Mouse (Mus musculus) neural tube, embryonic 11.5 days (tissue): ENCODE data around the gene Sema4d. TPM values are rescaled to one million over a fixed set of nuclear protein-coding genes. Genes with fewer than 3 reads are reported as not detected.
"Not testable (repeated sequence)": the region's sequence is repeated elsewhere in the genome, so short reads cannot be mapped to it uniquely, and the experiment has no call there.

Source experiments
- ATAC-seq: fragments of 200-750 bp; cut with Nextera tagmentation; 2 replicates; pipeline ENCODE4 v1.8.0; 2017; ENCODE audit warnings: moderate number of reproducible peaks, mild to moderate bottlenecking, moderate TSS enrichment, moderate library complexity; ENCODE audit not compliant: insufficient read depth, low FRiP score, low TSS enrichment
- DNase-seq: peaks from one replicate; pipeline ENCODE4 v3.0.0-alpha.2; 2015; ENCODE audit warnings: low spot score
- H3K27ac ChIP-seq: fragments of 300-500 bp; sonication (generic); 2 replicates; pipeline ENCODE4 v1.5.1; 2014; ENCODE audit warnings: low read depth, mild to moderate bottlenecking, low read length
- H3K27me3 ChIP-seq: fragments of 300-500 bp; sonication (generic); 2 replicates; pipeline ENCODE4 v1.6.1; 2014; ENCODE audit warnings: mild to moderate bottlenecking, low read length, mixed read lengths; ENCODE audit not compliant: control insufficient read depth, insufficient read depth
- H3K36me3 ChIP-seq: fragments of 300-500 bp; sonication (generic); 2 replicates; pipeline ENCODE4 v1.6.1; 2014; ENCODE audit warnings: mild to moderate bottlenecking, low read length, moderate library complexity, mixed read lengths; ENCODE audit not compliant: control insufficient read depth, insufficient read depth
- H3K4me1 ChIP-seq: fragments of 300-500 bp; sonication (generic); 2 replicates; pipeline ENCODE4 v1.6.1; 2014; ENCODE audit warnings: low read length, mixed read lengths; ENCODE audit not compliant: control insufficient read depth, insufficient read depth
- H3K4me2 ChIP-seq: fragments of 300-500 bp; sonication (generic); 2 replicates; pipeline ENCODE4 v1.6.1; 2014; ENCODE audit warnings: low read depth, mild to moderate bottlenecking, moderate library complexity
- H3K4me3 ChIP-seq: fragments of 300-500 bp; sonication (generic); 2 replicates; pipeline ENCODE4 v1.5.1; 2014; ENCODE audit warnings: low read depth, low read length
- H3K9ac ChIP-seq: fragments of 300-500 bp; sonication (generic); 2 replicates; pipeline ENCODE4 v1.6.1; 2014; ENCODE audit warnings: mild to moderate bottlenecking, low read length
- H3K9me3 ChIP-seq: fragments of 300-500 bp; sonication (generic); 2 replicates; pipeline ENCODE4 v1.6.1; 2016; ENCODE audit warnings: low read length; ENCODE audit not compliant: control insufficient read depth
- WGBS: fragments of 180-500 bp; shearing (Covaris S2); extraction: QIAGEN DNeasy Blood & Tissue Kit; methylation state at CpG from one replicate; pipeline ENCODE4 v1.1.7; 2014; 5-methylcytosine and 5-hydroxymethylcytosine counted together
- polyA plus RNA-seq: library from polyadenylated mRNA; unstranded; fragments of >200 nt; fragmentation: Nextera tagmentation; extraction: Ambion mirVana; gene quantifications from 2 replicates; pipeline ENCODE4 v1.2.1, GENCODE M21; 2014

The Sema4d gene
- polyA plus RNA-seq, 1 experiment from 2014 or later: 6.7 TPM

GRCm38 (mm10) chr13:51835208-51835607, 41.7 kb upstream of the Sema4d start:
- H3K4me2 ChIP-seq, H3K4me3 ChIP-seq, H3K27ac ChIP-seq, H3K27me3 ChIP-seq, DNase-seq, H3K9ac ChIP-seq, H3K9me3 ChIP-seq, ATAC-seq, H3K4me1 ChIP-seq, H3K36me3 ChIP-seq: not testable (repeated sequence)
- WGBS: 72% methylated on average over 4 of the region's 4 CpGs

DNA sequence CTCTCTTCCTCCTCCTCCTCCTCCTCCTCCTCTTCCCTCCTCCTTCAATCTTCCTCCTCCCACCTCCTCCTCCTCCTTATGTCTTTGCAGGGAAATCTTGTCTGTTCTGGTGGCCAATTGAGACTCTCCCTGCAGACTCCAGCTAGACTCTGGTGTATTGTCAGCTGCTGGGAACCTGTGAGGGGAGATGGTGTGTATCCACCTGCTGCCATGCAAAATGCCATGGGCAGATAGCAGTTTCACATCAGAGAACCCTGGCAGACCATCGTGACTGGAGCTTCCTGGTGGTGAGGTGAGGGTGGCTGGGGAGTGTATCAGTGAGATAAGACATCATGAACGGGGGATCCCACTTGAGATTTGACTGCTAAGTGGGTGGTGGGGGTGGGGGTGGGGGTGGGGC, 41.0 kb upstream of the Sema4d start:
- DNase-seq: no peak
- Histone ChIP-seq H3K4me1 (peaks cover 6% of the 10 kb centered on the region; the same call in 1 of the 2 replicates), H3K27me3 (peaks cover 3% of the 10 kb centered on the region; the same call in 1 of the 2 replicates), H3K4me2 (no peak overlapping the region), H3K27ac (no peak overlapping the region), H3K4me3 (no peak overlapping the region), H3K9ac (no peak overlapping the region), H3K36me3 (no peaks in the 10 kb centered on the region), H3K9me3 (no peaks in the 10 kb centered on the region)
- ATAC-seq: no peak
- WGBS: 61% methylated on average over 2 of the region's 2 CpGs

GRCm38 (mm10) chr13:51834024-51834423, 40.5 kb upstream of the Sema4d start:
- ATAC-seq, H3K4me1 ChIP-seq, H3K27ac ChIP-seq, H3K4me2 ChIP-seq, H3K4me3 ChIP-seq, H3K27me3 ChIP-seq, H3K9me3 ChIP-seq, H3K9ac ChIP-seq, DNase-seq, H3K36me3 ChIP-seq: not testable (repeated sequence)
- 57% methylated on average over 8 of the region's 8 CpGs for WGBS

DNA sequence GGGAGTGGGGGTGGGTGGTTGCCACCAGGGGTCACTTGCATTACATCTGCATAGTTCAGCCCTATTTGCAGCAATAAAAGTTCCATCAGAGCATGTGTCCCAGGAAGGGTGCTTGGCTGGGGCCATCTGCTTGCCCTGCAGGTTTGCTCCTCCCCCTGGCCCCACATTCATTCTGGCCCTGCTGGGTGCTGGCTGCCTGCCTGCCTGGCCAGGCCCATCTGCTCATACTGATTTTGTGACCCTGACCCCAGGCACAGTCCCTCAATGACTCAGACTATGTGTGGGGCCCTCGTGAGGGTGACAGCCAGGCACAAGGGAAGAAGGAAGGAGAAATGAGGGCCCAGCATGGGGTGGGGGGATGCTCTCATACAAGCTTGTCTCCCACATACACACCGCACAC, 40.1 kb upstream of the Sema4d start:
- Histone ChIP-seq H3K4me2 (no peak overlapping the region), H3K9ac (no peak overlapping the region), H3K4me3 (no peak overlapping the region), H3K36me3 (no peaks in the 10 kb centered on the region), H3K27ac (no peak overlapping the region), H3K27me3 (peaks cover 3% of the 10 kb centered on the region; the same call in 1 of the 2 replicates), H3K4me1 (peaks cover 6% of the 10 kb centered on the region; the same call in 1 of the 2 replicates), H3K9me3 (no peaks in the 10 kb centered on the region)
- DNase-seq: peak; percentile 61
- WGBS: 13% methylated on average over 2 of the region's 2 CpGs
- ATAC-seq: peak; percentile 74

GRCm38 (mm10) chr13:51832491-51832890, 38.9 kb upstream of the Sema4d start:
- Histone ChIP-seq H3K9me3 (no peaks in the 10 kb centered on the region), H3K4me3 (no peak overlapping the region), H3K36me3 (no peaks in the 10 kb centered on the region), H3K4me2 (no peak overlapping the region), H3K27ac (no peak overlapping the region), H3K27me3 (no peaks in the 10 kb centered on the region), H3K9ac (no peak overlapping the region), H3K4me1 (peaks cover 6% of the 10 kb centered on the region; the same call in 1 of the 2 replicates)
- 83% methylated on average over 6 of the region's 6 CpGs for WGBS
- DNase-seq (no peak), ATAC-seq (no peak)

- H3K4me1 ChIP-seq: peaks cover 6% of the 10 kb centered on the region; the same call in 1 of the 2 replicates
- no peak for DNase-seq
- no peak overlapping the region for H3K4me3 ChIP-seq
- no peak overlapping the region for H3K27ac ChIP-seq
- no peak overlapping the region for H3K4me2 ChIP-seq
- H3K9me3 ChIP-seq: no peaks in the 10 kb centered on the region
- ATAC-seq: no peak
- H3K27me3 ChIP-seq: no peaks in the 10 kb centered on the region
- no peak overlapping the region for H3K9ac ChIP-seq
- no peaks in the 10 kb centered on the region for H3K36me3 ChIP-seq
- 36% methylated on average over 10 of the region's 10 CpGs for WGBS
Observed at GRCm38 (mm10) chr13:51830744-51831450, 37.4 kb upstream of the Sema4d start.

GRCm38 (mm10) chr13:51823822-51824495, 30.4 kb upstream of the Sema4d start:
- no peak overlapping the region for H3K4me3 ChIP-seq
- 30% methylated on average over 8 of the region's 8 CpGs for WGBS
- H3K9ac ChIP-seq: no peak overlapping the region
- no peak overlapping the region for H3K4me2 ChIP-seq
- no peaks in the 10 kb centered on the region for H3K9me3 ChIP-seq
- DNase-seq (no peak), ATAC-seq (no peak)
- H3K4me1 ChIP-seq: 0 out of 2 replicates have a peak, but pooled peaks cover 2% of the 10 kb centered on the region
- no peak overlapping the region for H3K27ac ChIP-seq
- no peaks in the 10 kb centered on the region for H3K27me3 ChIP-seq
- H3K36me3 ChIP-seq: no peaks in the 10 kb centered on the region

DNA sequence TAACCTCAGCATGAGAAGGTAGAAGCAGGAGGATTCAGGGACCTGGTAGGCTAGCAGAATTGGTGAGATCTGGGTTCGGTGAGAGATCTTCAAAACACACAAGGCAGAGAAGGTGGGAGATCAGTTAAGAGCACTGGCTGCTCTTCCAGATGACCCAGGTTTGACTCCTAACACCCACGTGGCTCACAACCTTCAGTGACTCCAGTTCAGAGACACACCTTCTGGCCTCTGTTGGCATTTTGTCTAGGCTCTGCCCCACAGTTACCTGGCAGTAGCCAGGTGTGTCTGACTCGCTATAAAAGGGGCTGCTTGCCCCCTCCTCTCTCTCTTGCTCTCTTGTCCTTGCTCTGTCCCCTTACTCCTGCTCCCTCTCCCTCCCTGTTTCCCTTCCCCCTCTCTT, 28.4 kb upstream of the Sema4d start:
- no peaks in the 10 kb centered on the region for H3K36me3 ChIP-seq
- 68% methylated on average over 3 of the region's 3 CpGs for WGBS
- H3K9ac ChIP-seq: no peak overlapping the region
- no peak overlapping the region for H3K4me3 ChIP-seq
- no peak for DNase-seq
- 0 out of 2 replicates have a peak, but pooled peaks cover 2% of the 10 kb centered on the region for H3K4me1 ChIP-seq
- ATAC-seq: no peak
- H3K4me2 ChIP-seq: no peak overlapping the region
- no peaks in the 10 kb centered on the region for H3K9me3 ChIP-seq
- H3K27me3 ChIP-seq: no peaks in the 10 kb centered on the region
- H3K27ac ChIP-seq: no peak overlapping the region

DNA sequence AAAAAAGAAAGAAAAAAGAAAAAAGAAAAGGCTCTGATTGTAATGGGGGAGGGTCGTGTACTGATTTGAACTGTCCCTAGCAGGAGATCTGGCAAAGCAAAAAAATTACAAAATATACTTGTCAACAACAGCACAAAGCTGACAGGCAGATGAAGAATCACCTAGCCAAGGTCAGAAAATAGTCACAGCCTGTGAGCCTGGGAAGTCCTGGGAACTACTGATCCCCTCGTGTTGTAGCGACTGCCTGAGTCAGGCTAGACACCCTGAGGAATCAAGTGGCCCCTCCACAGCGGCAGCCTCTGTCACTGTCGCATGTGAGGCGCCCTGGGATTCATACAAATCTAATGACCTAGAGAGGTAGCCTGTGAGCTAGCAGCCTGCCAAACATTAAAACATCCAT, 25.8 kb upstream of the Sema4d start:
- 77% methylated on average over 6 of the region's 6 CpGs for WGBS

More for the DNA sequence above, 25.8 kb upstream of the Sema4d start:
- no peak for ATAC-seq
- DNase-seq: no peak
- Histone ChIP-seq H3K4me2 (no peak overlapping the region), H3K9ac (no peak overlapping the region), H3K27me3 (no peaks in the 10 kb centered on the region), H3K27ac (no peak overlapping the region), H3K4me3 (no peak overlapping the region), H3K36me3 (no peaks in the 10 kb centered on the region), H3K4me1 (0 out of 2 replicates have a peak, but pooled peaks cover 2% of the 10 kb centered on the region), H3K9me3 (no peaks in the 10 kb centered on the region)
